Mouse (Mus musculus) adrenal gland, adult (tissue): ENCODE data around the gene Esp8.
"Not testable (repeated sequence)": the region's sequence is repeated elsewhere in the genome, so short reads cannot be mapped to it uniquely, and the experiment has no call there.

ENCODE experiments used
- DNase-seq, 2 experiments: peaks; one replicate each; pipeline ENCODE4 v3.0.0; 2022 to 2023; ENCODE audit warnings: low spot score in 1 of 2; ENCODE audit not compliant: inconsistent age in 2 of 2

Esp8 gene

GRCm38 (mm10) chr17:40519818-40520217, at the start of gene Esp8:
Gene Esp8 (plus strand): TSS chr17:40520022.
- DNase-seq: no peak

- not testable (repeated sequence) for DNase-seq
Observed at GRCm38 (mm10) chr17:40483566-40483965, 36.3 kb upstream of the Esp8 start.

- DNase-seq: not testable (repeated sequence)
Observed at GRCm38 (mm10) chr17:40495468-40496185, 24.2 kb upstream of the Esp8 start.

- no peak for DNase-seq
Observed at GRCm38 (mm10) chr17:40529813-40530212, 10.0 kb downstream of the Esp8 start.

- no peak for DNase-seq
Observed at GRCm38 (mm10) chr17:40531147-40531546, 11.3 kb downstream of the Esp8 start.

GRCm38 (mm10) chr17:40547005-40547404, 27.2 kb downstream of the Esp8 start:
- DNase-seq: not testable (repeated sequence)

- DNase-seq: no peak
Observed at GRCm38 (mm10) chr17:40553470-40553869, 33.6 kb downstream of the Esp8 start.

- DNase-seq: no peak
Observed at GRCm38 (mm10) chr17:40561207-40561606, 41.4 kb downstream of the Esp8 start, which contains the start of gene Esp6. Gene Esp6 (plus strand): TSS chr17:40561507.
